Mouse (Mus musculus) midbrain, embryonic 14.5 days (tissue): ENCODE results near the gene Clca3a1. TPM values are rescaled to one million over a fixed set of nuclear protein-coding genes. Genes with fewer than 3 reads are reported as not detected.

Experiments used
- polyA plus RNA-seq: library from polyadenylated mRNA; unstranded; fragments of >200 nt; fragmentation: Nextera tagmentation; extraction: Ambion mirVana; gene quantifications from 2 replicates; pipeline ENCODE4 v1.2.1, GENCODE M21; 2014

Gene Clca3a1
- polyA plus RNA-seq, 1 experiment from 2014 or later = 0.25 TPM

Other genes with a start within 250 kb of the Clca3a1 start
- gene Hs2st1, start 190.8 kb downstream of the Clca3a1 start, polyA plus RNA-seq = 16.1 and 16.2 TPM in 2 replicates
- gene Selenof, start 190.7 kb downstream of the Clca3a1 start, polyA plus RNA-seq = 453 and 517 TPM in 2 replicates
- 110 and 119 TPM in 2 replicates for gene Sh3glb1, start 40.6 kb downstream of the Clca3a1 start, polyA plus RNA-seq
- gene Clca3a2, start 58.5 kb upstream of the Clca3a1 start, polyA plus RNA-seq = 0.12 TPM in 1 of 2 replicates, not detected in the other
- gene Clca3b, start 88.4 kb upstream of the Clca3a1 start, polyA plus RNA-seq = not detected in 2 replicates
- not detected in 2 replicates for gene Clca4b, start 171.6 kb upstream of the Clca3a1 start, polyA plus RNA-seq
- gene Clca4a, start 214.1 kb upstream of the Clca3a1 start, polyA plus RNA-seq = not detected in 2 replicates